Mouse (Mus musculus) C2C12 (cell line): ENCODE data around the gene Erp44.

Experiments
- CEBPB ChIP-seq: IDR thresholded peaks from one replicate; pipeline ENCODE4 v1.6.1; 2011; ENCODE audit warnings: low read depth, mild to moderate bottlenecking, control low read depth, moderate library complexity
- CTCF ChIP-seq: IDR thresholded peaks from one replicate; pipeline ENCODE4 v1.5.1; 2011; ENCODE audit not compliant: control insufficient read depth, insufficient read depth, insufficient read length
- FOSL1 ChIP-seq: IDR thresholded peaks from one replicate; pipeline ENCODE4 v1.8.0; 2011; ENCODE audit warnings: mild to moderate bottlenecking, low read length; ENCODE audit not compliant: poor library complexity, insufficient read depth, severe bottlenecking
- MAX ChIP-seq: IDR thresholded peaks from one replicate; pipeline ENCODE4 v1.6.1; 2011; ENCODE audit warnings: mild to moderate bottlenecking, control low read depth
- MYOD1 ChIP-seq: IDR thresholded peaks from one replicate; pipeline ENCODE4 v1.6.1; 2011; ENCODE audit warnings: low read depth; ENCODE audit not compliant: control insufficient read depth, insufficient read length
- MYOG ChIP-seq: IDR thresholded peaks from one replicate; pipeline ENCODE4 v1.6.1; 2011; ENCODE audit not compliant: control insufficient read depth, insufficient read length; ENCODE audit errors: extremely low read depth
- USF1 ChIP-seq: IDR thresholded peaks from one replicate; pipeline ENCODE4 v1.6.1; 2011; ENCODE audit warnings: low read depth, mild to moderate bottlenecking, control low read depth, moderate library complexity

DNA sequence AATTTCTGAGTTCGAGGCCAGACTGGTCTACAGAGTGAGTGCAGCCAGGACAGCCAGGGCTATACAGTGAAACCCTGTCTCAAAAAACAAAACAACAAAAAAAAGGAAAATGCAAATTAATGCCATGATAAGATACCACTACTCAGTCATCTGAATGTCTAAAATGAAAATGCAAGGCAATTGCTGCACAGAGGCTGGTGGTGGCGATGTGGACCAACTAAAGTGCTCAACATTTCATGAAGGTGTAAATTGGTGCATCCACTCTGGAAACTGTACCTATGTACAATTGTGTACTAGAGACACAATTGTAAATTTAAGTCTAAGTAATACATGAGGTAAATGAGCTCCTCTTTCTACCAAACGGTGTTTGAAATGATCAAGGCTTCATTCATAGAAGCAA is 36.7 kb upstream of the Erp44 start:
- no peak for TF ChIP-seq USF1
- no peak for TF ChIP-seq CTCF
- TF ChIP-seq MYOG: no peak
- no peak for TF ChIP-seq CEBPB
- no peak for TF ChIP-seq MAX
- TF ChIP-seq MYOD1: no peak
- no peak for TF ChIP-seq FOSL1
